Mouse (Mus musculus) bone marrow, adult 2 months (tissue): Measurements from ENCODE around the gene Rhbg.

ENCODE experiments used
- CTCF ChIP-seq: fragments of 200-500 bp; IDR thresholded peaks from 2 replicates; pipeline ENCODE4 v1.5.1; 2011; ENCODE audit warnings: low read length, control low read depth; ENCODE audit not compliant: control insufficient read depth, insufficient read depth
- POLR2A ChIP-seq: fragments of 200-500 bp; IDR thresholded peaks from 2 replicates; pipeline ENCODE4 v1.6.1; 2011; ENCODE audit warnings: low read depth, mild to moderate bottlenecking, control low read depth, low read length, borderline replicate concordance; ENCODE audit not compliant: control insufficient read depth

DNA sequence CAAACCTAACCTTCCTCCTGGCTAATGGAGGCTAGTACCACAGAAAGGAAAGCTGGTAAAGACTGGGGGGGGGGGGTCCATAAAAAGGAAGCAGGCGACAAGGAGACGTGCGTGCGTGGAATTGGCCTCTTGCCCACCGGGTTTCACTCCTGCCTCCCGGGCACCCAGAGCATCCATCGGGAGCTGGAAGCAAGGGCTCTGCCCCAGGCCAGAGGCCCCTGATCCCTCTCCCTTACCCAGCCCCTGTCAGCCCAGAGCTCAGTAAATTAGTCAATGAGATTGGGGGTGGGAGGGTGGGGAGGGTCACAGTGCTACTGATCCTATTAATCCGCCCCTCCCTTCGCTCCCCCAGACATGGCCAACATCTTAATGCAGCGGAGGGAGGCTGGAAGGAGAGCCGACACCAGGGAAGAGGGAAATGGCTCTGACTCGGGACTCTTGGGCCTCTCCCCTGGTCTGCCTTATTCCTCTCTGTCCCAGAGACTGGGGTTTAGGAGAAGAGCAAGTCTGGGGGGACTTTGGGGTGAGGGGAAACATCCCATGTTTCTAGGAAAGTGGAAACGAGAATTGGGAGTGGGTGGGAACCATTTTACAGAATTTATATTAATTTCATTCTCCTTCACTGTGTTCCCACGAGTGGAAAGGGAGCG, 46.9 kb downstream of the Rhbg start:
- no peak for TF ChIP-seq POLR2A
- TF ChIP-seq CTCF: no peak
